Mouse (Mus musculus) midbrain, postnatal 0 days (tissue): ENCODE results near the gene Hspb3. TPM values are rescaled to one million over a fixed set of nuclear protein-coding genes. Genes with fewer than 3 reads are reported as not detected.
A peak's percentile ranks its signal among the peaks of the same experiment; 100 is the strongest.

ENCODE experiments used
- ATAC-seq: fragments of 200-750 bp; cut with Nextera tagmentation; 2 replicates; pipeline ENCODE4 v1.8.0; 2017; ENCODE audit warnings: moderate number of reproducible peaks, mild to moderate bottlenecking, moderate TSS enrichment, moderate library complexity; ENCODE audit not compliant: low FRiP score
- DNase-seq: peaks from one replicate; pipeline ENCODE4 v3.0.0-alpha.2; 2015; ENCODE audit warnings: low spot score
- H3K27ac ChIP-seq: fragments of 300-500 bp; sonication (generic); 2 replicates; pipeline ENCODE4 v1.5.1; 2014; ENCODE audit warnings: low read depth, mild to moderate bottlenecking, low read length, mixed read lengths
- H3K27me3 ChIP-seq: fragments of 300-500 bp; sonication (generic); 2 replicates; pipeline ENCODE4 v1.6.1; 2014; ENCODE audit warnings: low read length, control low read depth, mixed read lengths; ENCODE audit not compliant: insufficient read depth
- H3K36me3 ChIP-seq: fragments of 300-500 bp; sonication (generic); 2 replicates; pipeline ENCODE4 v1.6.1; 2014; ENCODE audit warnings: low read length, control low read depth, mixed read lengths; ENCODE audit not compliant: insufficient read depth
- H3K4me1 ChIP-seq: fragments of 300-500 bp; sonication (generic); 2 replicates; pipeline ENCODE4 v1.6.1; 2014; ENCODE audit warnings: mild to moderate bottlenecking, control low read depth, antibody characterized with exemption, low read length, mixed read lengths; ENCODE audit not compliant: insufficient read depth
- H3K4me2 ChIP-seq: fragments of 300-500 bp; sonication (generic); 2 replicates; pipeline ENCODE4 v1.6.1; 2014; ENCODE audit warnings: low read depth, mild to moderate bottlenecking, low read length, mixed read lengths; ENCODE audit not compliant: poor library complexity, severe bottlenecking
- H3K4me3 ChIP-seq: fragments of 300-500 bp; sonication (generic); 2 replicates; pipeline ENCODE4 v1.5.1; 2014; ENCODE audit warnings: low read depth, mild to moderate bottlenecking, low read length, moderate library complexity
- H3K9ac ChIP-seq: fragments of 300-500 bp; sonication (generic); replicated peaks from 2 replicates; pipeline ENCODE4 v1.6.1; 2014; ENCODE audit warnings: mild to moderate bottlenecking, low read length, moderate library complexity, mixed read lengths; ENCODE audit not compliant: poor library complexity, severe bottlenecking
- H3K9me3 ChIP-seq: fragments of 300-500 bp; sonication (generic); 2 replicates; pipeline ENCODE4 v1.6.1; 2016; ENCODE audit warnings: low read length, control low read depth
- CTCF ChIP-seq: IDR thresholded peaks from 2 replicates; pipeline ENCODE4 v1.5.1; 2016; ENCODE audit warnings: antibody characterized with exemption, mild to moderate bottlenecking
- WGBS: fragments of 180-500 bp; shearing (Covaris S2); extraction: QIAGEN DNeasy Blood & Tissue Kit; methylation state at CpG from one replicate; pipeline ENCODE4 v1.1.7; 2014; 5-methylcytosine and 5-hydroxymethylcytosine counted together
- polyA plus RNA-seq: library from polyadenylated mRNA; unstranded; fragments of >200 nt; fragmentation: Nextera tagmentation; extraction: Ambion mirVana; gene quantifications from 2 replicates; pipeline ENCODE4 v1.2.1, GENCODE M21; 2015
- total RNA-seq: library from RNA; depleted of rRNA; stranded (reverse); fragments of >200 nt; gene quantifications from 2 replicates; pipeline ENCODE4 v1.2.3, GENCODE M21; 2014

Gene Hspb3
- total and polyA plus RNA-seq, 2 experiments from 2014 or later, result 1.0 TPM; not detected in 1

DNA sequence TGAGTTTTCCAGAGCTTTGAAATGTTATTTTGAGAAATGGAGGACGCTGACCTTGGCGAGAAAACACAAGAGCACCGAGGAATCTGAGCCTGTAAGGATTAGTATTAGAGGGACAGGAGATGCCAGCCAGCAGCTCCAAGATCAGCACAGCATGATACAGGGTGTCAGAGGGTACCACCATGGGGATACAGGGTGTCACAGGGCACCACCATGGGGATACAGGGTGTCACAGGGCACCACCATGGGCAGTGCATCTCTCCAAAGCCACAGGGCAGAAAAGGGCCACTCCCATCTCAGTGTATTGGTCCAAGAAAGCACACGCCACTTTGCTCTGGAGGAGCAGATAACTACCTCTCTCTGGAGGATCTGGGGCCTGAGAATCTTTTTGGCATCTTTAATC is 6.8 kb downstream of the Hspb3 start:
- DNase-seq, result no peak
- ATAC-seq, result no peak
- TF ChIP-seq CTCF, result no peak
- H3K9me3 ChIP-seq, result no peaks in the 10 kb centered on the region
- no peak overlapping the region for H3K4me3 ChIP-seq
- H3K4me1 ChIP-seq, result no peaks in the 10 kb centered on the region
- H3K4me2 ChIP-seq, result no peak overlapping the region
- H3K27ac ChIP-seq, result no peak overlapping the region
- WGBS, result 84% methylated on average over 4 of the region's 4 CpGs
- no peak overlapping the region for H3K9ac ChIP-seq
- H3K27me3 ChIP-seq, result no peaks in the 10 kb centered on the region
- H3K36me3 ChIP-seq, result no peaks in the 10 kb centered on the region

DNA sequence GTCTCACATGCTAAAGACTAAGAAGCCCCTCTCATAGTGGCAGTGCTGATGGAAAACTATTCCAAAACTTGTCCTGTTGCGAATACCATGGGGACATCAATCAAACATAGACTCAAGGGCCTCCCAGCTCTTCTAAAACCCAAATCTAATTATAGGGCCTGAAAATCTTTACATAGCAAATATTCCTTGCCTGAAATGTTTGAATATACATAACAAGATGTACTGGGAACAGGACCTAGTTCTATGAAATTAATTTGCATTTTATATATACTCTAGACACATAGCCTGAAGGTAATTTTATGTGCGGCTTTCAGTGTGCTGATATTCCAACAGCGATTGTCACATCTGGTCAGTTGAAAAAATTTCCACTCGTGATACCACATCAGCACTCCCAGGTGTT is 8.0 kb downstream of the Hspb3 start:
- Histone ChIP-seq H3K27ac (no peak overlapping the region), H3K4me2 (no peak overlapping the region), H3K9me3 (no peaks in the 10 kb centered on the region), H3K9ac (no peak overlapping the region), H3K36me3 (no peaks in the 10 kb centered on the region), H3K4me3 (no peak overlapping the region), H3K4me1 (no peaks in the 10 kb centered on the region), H3K27me3 (no peaks in the 10 kb centered on the region)
- DNase-seq, result no peak
- ATAC-seq, result no peak
- no peak for TF ChIP-seq CTCF
- 81% methylated on average over 4 of the region's 4 CpGs for WGBS

DNA sequence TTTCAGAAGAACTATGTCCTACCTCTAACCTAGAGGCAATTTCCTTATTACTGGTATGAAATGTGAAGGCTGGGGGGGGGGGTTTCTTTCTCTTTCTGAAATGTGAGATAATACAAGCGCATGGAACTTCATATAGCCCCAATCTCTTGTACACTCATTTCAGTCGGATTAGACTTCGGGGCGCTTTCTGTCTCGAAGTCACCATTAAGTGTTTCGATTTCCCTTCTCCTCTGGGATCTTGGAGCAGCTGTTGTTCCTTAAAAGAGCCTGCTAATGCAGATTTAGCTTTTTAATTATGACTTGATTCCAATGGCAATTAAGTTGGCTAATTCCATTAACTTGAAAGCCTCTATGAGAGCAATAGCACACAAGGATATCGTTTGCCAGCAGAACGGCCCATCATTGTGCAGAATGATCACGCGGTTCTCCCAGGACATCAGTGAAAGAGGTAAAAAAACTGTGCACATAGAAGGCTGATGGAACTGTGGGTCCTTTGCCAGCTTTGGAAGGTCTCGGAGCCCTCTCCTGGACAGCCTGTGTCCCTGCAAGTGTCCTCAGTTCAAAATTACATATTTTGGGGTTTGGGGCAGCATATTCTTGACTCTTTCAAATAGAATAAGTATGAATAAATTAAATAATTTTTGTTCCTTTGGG is 22.4 kb downstream of the Hspb3 start:
- no peaks in the 10 kb centered on the region for H3K27me3 ChIP-seq
- TF ChIP-seq CTCF, result peak; percentile 70
- ATAC-seq (no peak), DNase-seq (peak; percentile 81)
- H3K4me3 ChIP-seq, result no peak overlapping the region
- no peaks in the 10 kb centered on the region for H3K4me1 ChIP-seq
- no peak overlapping the region for H3K27ac ChIP-seq
- H3K4me2 ChIP-seq, result no peak overlapping the region
- H3K9me3 ChIP-seq, result no peaks in the 10 kb centered on the region
- no peaks in the 10 kb centered on the region for H3K36me3 ChIP-seq
- H3K9ac ChIP-seq, result no peak overlapping the region
- WGBS, result 43% methylated on average over 11 of the region's 11 CpGs

DNA sequence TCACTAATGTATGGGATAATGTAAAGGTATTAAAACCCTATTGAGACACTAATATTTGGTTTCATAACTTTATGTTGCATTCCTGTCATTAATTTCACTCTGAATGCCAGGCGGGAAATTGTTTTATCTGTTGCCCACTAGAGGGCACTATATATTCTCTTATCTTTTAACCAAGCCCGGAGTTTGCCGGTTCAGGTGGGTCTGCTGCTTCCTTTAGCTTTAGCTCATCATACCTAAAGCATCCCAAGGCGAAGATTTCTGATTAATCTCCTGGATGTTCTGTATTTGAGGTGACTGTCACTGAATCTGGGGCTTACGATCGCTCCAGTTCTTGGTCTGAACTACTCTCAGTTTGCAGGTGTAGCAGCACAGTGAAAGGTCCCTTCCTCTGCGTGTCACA is 24.6 kb downstream of the Hspb3 start:
- no peak for ATAC-seq
- no peak overlapping the region for H3K4me3 ChIP-seq
- H3K9me3 ChIP-seq, result no peaks in the 10 kb centered on the region
- no peak overlapping the region for H3K27ac ChIP-seq
- H3K9ac ChIP-seq, result no peak overlapping the region
- peak; percentile 87 for DNase-seq
- no peaks in the 10 kb centered on the region for H3K27me3 ChIP-seq
- H3K36me3 ChIP-seq, result no peaks in the 10 kb centered on the region
- peak; percentile 83 for TF ChIP-seq CTCF
- WGBS, result 21% methylated on average over 7 of the region's 7 CpGs
- H3K4me1 ChIP-seq, result no peaks in the 10 kb centered on the region
- H3K4me2 ChIP-seq, result no peak overlapping the region

DNA sequence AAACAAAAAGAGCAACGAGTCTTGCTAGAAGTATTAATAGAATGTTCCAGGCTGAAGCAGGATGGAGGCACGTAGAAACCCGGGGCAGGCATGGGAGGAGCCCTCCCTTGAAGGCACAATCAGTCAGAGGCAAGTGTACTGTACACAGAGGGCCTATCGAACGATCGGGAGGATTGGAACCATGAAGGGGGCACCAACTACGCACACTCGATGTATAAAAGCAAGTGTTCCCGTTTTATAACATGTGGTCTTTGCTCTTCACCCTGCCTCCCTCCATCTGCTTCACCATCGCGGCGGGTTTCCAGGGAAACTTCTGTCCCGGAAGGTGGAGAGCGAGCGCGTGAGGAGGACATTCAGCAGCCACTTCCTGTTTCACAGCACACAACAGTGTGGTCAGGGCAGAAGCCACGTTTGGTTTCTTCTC is 27.7 kb downstream of the Hspb3 start:
- WGBS, result 78% methylated on average over 17 of the region's 17 CpGs
- Histone ChIP-seq H3K36me3 (no peaks in the 10 kb centered on the region), H3K4me1 (no peaks in the 10 kb centered on the region), H3K4me2 (no peak overlapping the region), H3K27ac (no peak overlapping the region), H3K27me3 (no peaks in the 10 kb centered on the region), H3K9ac (no peak overlapping the region), H3K9me3 (no peaks in the 10 kb centered on the region), H3K4me3 (no peak overlapping the region)
- TF ChIP-seq CTCF, result no peak
- DNase-seq (no peak), ATAC-seq (no peak)

DNA sequence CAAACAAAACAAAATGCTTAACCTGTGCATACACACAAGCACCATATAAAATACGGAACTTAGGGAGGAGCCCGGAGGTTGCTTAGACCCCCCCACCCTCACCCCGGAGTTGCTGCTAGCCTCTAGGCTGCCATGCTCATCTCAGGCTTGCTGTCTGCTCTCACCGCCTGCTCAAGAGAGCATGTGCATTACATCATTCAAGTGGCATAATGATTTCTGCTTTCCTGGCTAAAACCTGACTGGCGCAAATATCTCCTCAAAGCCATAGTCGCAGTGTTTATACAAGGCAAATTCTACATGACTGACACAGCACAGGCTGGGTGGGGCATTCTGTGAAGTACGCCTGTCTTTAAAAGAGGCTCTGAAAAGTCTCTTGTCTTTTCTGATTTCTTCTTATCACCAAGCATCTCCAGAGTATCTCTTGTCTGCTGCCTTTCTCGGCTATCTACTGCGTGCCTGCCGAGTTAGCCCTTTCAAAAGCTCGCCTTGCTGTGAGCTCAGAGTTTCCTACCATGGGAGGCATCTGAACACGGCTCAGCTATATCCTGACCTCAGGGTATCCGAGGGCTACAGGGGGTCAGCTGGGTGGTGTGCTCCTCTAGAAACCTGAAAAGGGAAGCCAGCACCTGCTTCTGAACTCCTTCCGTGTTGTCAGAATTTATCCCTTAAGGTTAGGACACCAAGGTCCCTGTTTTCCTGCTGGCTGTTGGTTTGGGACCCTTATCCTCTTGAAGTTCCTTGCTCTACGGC is 28.6 kb downstream of the Hspb3 start:
- Histone ChIP-seq H3K27ac (no peak overlapping the region), H3K27me3 (no peaks in the 10 kb centered on the region), H3K4me1 (no peaks in the 10 kb centered on the region), H3K4me2 (no peak overlapping the region), H3K9me3 (no peaks in the 10 kb centered on the region), H3K36me3 (no peaks in the 10 kb centered on the region), H3K9ac (no peak overlapping the region), H3K4me3 (no peak overlapping the region)
- 75% methylated on average over 15 of the region's 15 CpGs for WGBS
- peak; percentile 65 for ATAC-seq
- DNase-seq, result no peak
- no peak for TF ChIP-seq CTCF
